Mouse (Mus musculus) erythroblast, embryonic 14.5 days (primary cell): ENCODE measurements around the gene Slc1a2.

Experiments used
- GATA1 ChIP-seq: IDR thresholded peaks from 2 replicates; pipeline ENCODE4 v1.6.1; 2012; ENCODE audit warnings: low read length, inconsistent platforms, mixed read lengths
- TAL1 ChIP-seq: IDR thresholded peaks from 3 replicates; pipeline ENCODE4 v1.6.1; 2012; ENCODE audit warnings: low read length, inconsistent platforms, mixed read lengths

DNA sequence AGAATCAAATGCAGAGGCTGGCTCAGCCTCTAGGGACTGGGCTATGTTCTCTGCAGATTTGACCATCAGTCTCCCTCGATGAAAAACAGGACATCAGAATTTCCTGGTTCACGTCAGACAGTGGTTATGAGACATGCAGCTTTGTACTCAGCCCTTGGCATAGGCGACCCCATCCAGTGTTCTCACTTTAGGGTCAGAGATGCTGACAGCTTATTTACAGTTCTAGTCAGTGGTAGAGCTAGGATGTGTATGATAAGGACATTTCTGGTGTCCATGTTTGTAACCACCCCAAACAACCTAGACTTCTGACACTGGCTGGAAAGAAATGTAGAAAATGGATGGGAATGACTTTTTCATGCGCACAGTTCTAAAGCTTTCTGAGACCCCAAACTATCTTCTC is 53.6 kb downstream of the Slc1a2 start:
- no peak for TF ChIP-seq TAL1
- no peak for TF ChIP-seq GATA1
